Mouse (Mus musculus): ENCODE results near the gene Rnls.

GRCm38 (mm10) chr19:33380386-33380785, 11.7 kb downstream of the Rnls start:
- TF ChIP-seq CTCF (IDR thresholded peaks at IDR 0.05; ENCODE audit: borderline replicate concordance, control insufficient read depth, extremely low read depth, insufficient read depth, low read length, poor library complexity) (no peak), POLR2A (IDR thresholded peaks at IDR 0.05; ENCODE audit: control insufficient read depth, extremely low read depth, insufficient read depth, low read length, poor library complexity) (no peak)
